Mouse (Mus musculus) kidney, adult 2 months (tissue): Measurements from ENCODE around the gene Rbm20.

Source experiments
- CTCF ChIP-seq: fragments of 200-500 bp; conservative IDR thresholded peaks from 2 replicates; pipeline ENCODE4 v1.5.1; 2011; ENCODE audit warnings: low read depth, mild to moderate bottlenecking, control low read depth, low read length, moderate library complexity, mixed read lengths; ENCODE audit not compliant: insufficient read depth, insufficient read length
- POLR2A ChIP-seq: fragments of 200-500 bp; IDR thresholded peaks from one replicate; pipeline ENCODE4 v1.6.1; 2011; ENCODE audit warnings: low read depth, low read length, control low read depth

DNA sequence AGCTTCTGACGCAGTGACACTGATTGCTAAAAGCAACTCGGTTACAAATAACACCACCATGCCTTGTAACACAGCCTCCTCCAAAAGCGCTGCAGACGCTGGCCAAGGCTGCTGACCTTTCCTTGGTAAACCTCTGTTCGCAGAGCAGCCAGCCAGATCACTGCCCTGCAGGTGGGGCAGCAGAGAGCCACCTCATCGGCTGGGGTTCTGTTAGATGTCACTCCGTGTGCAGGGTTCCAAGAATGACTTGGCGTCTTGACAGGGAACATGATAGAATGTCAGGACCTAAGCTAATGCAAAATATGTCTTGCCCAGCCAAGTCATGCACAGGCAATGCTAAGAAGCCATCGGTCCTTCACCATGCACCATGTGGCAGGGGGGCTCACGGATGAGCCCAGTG is 52.8 kb downstream of the Rbm20 start:
- no peak for TF ChIP-seq CTCF
- TF ChIP-seq POLR2A = no peak
